Mouse (Mus musculus) Patski (cell line): Measurements from ENCODE around the gene Ttc28. TPM values are rescaled to one million over a fixed set of nuclear protein-coding genes. Genes with fewer than 3 reads are reported as not detected.
"Not testable (repeated sequence)": the region's sequence is repeated elsewhere in the genome, so short reads cannot be mapped to it uniquely, and the experiment has no call there.

Experiments used
- ATAC-seq: fragments of 100-300 bp; one replicate; pipeline ENCODE4 v1.8.0; 2021
- CTCF ChIA-PET: fragments of 350-600 bp; sonication (Branson Sonifier 250); formaldehyde crosslinking; loops from one replicate; lab custom pipeline; 2022; ENCODE audit warnings: inconsistent platforms; lab: Charles Lee
- POLR2A ChIA-PET: fragments of 350-600 bp; sonication (Branson Sonifier 250); formaldehyde crosslinking; loops from one replicate; lab custom pipeline; 2022; ENCODE audit warnings: antibody characterized with exemption, inconsistent platforms; lab: Charles Lee
- DNase-seq: peaks from one replicate; pipeline ENCODE4 v3.0.0-alpha.2; 2011; ENCODE audit warnings: low read depth, low spot score
- H3K27me3 ChIP-seq: fragments of 371-371 bp; one replicate; pipeline ENCODE4 v1.5.1; 2021
- CTCF ChIP-seq: fragments of 100-300 bp; IDR thresholded peaks from one replicate; pipeline ENCODE4 v1.5.1; 2021
- in situ Hi-C: fragments of 300-500 bp; cut with MboI; formaldehyde crosslinking; loops from 3 replicates; pipeline ENCODE4 v1.11.1; 2018; ENCODE audit warnings: low pct_unique_long_range_greater_than_20kb, mixed read lengths
- polyA plus RNA-seq: library from polyadenylated mRNA; unstranded; gene quantifications from one replicate; pipeline ENCODE4 v1.2.3, GENCODE M21; 2021

Gene Ttc28
- polyA plus RNA-seq, 1 experiment from 2014 or later = 9.0 TPM

DNA sequence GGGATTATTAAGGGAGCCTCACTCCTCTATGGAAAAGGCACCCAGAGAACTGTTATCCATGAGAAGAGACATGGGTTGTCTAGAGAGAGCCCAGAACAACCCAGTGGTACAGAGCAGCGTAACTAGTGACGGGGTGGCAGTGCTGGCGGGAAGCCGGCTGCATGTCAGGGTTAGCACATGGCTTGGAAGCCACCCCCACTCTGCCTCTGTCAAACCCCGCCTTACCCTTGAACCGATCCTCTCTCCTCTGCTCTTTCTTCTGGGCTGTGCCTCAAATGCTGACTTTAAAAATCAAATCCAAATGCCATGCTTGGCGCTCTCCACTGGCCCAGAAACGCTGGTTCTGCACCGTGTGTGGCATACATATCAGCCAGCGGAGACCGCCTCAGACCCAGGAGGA, 375.2 kb downstream of the Ttc28 start:
- ATAC-seq (no peak), DNase-seq (no peak)
- ChIA-PET CTCF (interaction anchor here (0.9 to 6.7 kb wide), 2 partner anchors 47 to 414 kb away, joined by 3 to 34 read pairs; no protein-coding TSS in a partner anchor), POLR2A (no interaction called here)
- TF ChIP-seq CTCF = no peak
- no peaks in the 10 kb centered on the region for H3K27me3 ChIP-seq
- in situ Hi-C loops = loop anchor here (5.0 kb wide), 3 partner anchors 47 to 272 kb away; no protein-coding TSS in a partner anchor

DNA sequence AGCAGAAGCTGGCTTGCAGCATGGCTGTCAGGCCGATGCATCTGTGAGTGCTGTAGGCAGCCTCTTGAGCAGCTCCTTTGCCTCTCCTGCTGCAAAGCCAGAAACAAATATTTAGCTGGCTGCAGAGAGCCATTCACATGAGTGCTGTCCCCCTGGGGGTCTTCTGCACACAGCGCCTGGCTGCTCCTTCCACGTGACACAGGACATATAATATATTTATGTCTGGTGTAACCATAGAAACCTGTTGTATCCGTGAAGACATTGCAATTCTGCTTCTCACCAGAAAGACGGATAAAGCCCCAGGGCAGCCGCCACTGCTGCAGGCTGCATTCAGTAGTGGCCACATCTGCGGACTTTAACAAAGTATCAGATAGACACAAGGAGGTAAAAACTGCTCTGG, 376.6 kb downstream of the Ttc28 start:
- no peak for TF ChIP-seq CTCF
- POLR2A ChIA-PET = no interaction called here
- CTCF ChIA-PET = interaction anchor here (0.9 to 6.7 kb wide), 7 partner anchors 8 to 415 kb away, joined by 3 to 34 read pairs (median 5); no protein-coding TSS in a partner anchor
- no peaks in the 10 kb centered on the region for H3K27me3 ChIP-seq
- ATAC-seq = no peak
- in situ Hi-C loops = loop anchor here (5.0 kb wide), 1 partner anchor 274 kb away; no protein-coding TSS in a partner anchor
- DNase-seq = no peak

DNA sequence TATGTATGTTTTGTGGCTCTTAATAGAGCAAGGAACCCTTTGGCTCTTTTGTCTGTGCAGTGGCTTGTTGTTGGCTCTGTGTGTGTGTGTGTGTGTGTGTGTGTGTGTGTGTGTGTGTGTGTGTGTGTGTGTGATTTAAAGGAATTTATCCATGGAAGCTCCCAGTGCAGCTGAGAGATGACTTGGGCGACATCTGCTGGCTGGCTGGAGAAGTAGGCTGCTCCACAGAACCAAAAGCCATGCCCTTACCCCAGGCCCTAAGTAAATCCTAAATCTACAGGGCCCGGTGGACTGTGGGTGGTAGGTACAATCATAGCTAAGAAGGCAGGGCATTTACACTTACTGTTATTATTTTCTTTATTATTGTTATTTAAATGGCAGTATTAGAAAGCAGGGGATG, 377.5 kb downstream of the Ttc28 start:
- in situ Hi-C loops = loop anchor here (5.0 kb wide), 1 partner anchor 275 kb away; no protein-coding TSS in a partner anchor
- no peak for ATAC-seq
- DNase-seq = no peak
- ChIA-PET POLR2A (interaction anchor here (0.7 to 1.2 kb wide), 3 partner anchors 9 to 104 kb away, joined by 3 to 4 read pairs (median 3); no protein-coding TSS in a partner anchor), CTCF (interaction anchor here (0.7 to 6.7 kb wide), 21 partner anchors 9 to 456 kb away, joined by 3 to 34 read pairs (median 3); no protein-coding TSS in a partner anchor)
- no peak for TF ChIP-seq CTCF
- H3K27me3 ChIP-seq = no peaks in the 10 kb centered on the region

DNA sequence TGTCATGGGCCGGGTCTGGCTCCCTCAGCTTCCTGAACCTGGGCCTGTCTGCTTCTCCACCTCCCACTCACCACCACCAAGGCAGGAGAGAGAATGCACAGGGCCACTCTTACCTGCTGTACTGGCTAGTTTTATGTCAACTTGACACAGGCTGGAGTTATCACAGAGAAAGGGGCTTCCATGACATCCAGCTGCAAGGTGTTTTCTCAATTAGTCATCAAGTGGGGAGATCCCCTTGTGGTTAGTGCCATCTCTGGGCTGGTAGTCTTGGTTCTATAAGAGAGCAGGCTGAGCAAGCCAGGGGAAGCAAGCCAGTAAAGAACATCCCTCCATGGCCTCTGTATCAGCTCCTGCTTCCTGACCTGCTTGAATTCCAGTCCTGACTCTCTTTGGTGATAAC, 381.6 kb downstream of the Ttc28 start:
- ChIA-PET POLR2A (interaction anchor here (0.5 kb wide), 2 partner anchors 71 to 266 kb away, joined by 3 to 4 read pairs; no protein-coding TSS in a partner anchor), CTCF (interaction anchor here (0.8 kb wide), 1 partner anchor 358 kb away, joined by 3 read pairs; no protein-coding TSS in a partner anchor)
- H3K27me3 ChIP-seq, in situ Hi-C loops, ATAC-seq, DNase-seq: not testable (repeated sequence)

DNA sequence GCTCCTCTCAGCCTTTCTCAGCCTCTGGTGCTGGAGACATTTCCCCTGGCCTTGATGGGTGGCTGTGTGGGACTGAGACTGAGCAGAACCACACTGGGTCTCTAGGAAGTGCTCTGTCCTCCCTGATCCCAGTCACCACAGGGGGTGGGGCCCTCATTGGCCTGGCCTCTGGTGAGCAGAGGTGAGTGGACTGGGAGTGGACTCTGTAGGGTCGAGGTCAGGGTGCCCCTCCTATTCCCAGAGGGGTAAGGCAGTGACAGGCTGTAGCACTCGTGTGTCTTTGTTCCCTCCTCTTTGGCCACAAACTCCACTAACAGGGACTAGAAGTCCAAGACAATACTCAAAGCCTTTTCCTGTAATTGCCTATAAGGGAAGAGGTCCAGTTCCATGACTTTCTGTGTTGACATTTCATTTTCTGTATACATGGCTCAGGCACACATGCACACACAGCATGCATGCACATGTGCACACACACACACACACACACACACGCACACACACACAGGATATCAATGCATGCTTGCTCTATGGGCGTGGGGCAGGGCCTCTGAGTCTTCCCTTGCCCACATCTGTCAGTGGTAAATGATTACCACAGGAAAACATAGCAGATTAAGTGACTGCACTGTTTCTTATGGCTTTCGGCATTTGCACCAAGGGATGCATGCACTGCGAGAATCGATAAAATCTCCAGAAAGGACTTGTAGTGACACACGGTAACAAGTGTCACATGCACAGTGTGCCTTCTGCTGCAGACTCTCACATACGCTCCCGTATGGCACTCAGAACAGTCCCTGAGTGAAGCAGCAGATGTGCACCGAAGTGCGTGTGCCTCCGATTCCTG, 382.4 kb downstream of the Ttc28 start:
- ATAC-seq (no peak), DNase-seq (no peak)
- ChIA-PET POLR2A (interaction anchor here (0.5 to 0.7 kb wide), 2 partner anchors 35 to 266 kb away, joined by 3 read pairs; no protein-coding TSS in a partner anchor), CTCF (interaction anchor here (0.8 kb wide), 1 partner anchor 359 kb away, joined by 3 read pairs; no protein-coding TSS in a partner anchor)
- TF ChIP-seq CTCF = no peak
- no peaks in the 10 kb centered on the region for H3K27me3 ChIP-seq
- in situ Hi-C loops = no loop called here

DNA sequence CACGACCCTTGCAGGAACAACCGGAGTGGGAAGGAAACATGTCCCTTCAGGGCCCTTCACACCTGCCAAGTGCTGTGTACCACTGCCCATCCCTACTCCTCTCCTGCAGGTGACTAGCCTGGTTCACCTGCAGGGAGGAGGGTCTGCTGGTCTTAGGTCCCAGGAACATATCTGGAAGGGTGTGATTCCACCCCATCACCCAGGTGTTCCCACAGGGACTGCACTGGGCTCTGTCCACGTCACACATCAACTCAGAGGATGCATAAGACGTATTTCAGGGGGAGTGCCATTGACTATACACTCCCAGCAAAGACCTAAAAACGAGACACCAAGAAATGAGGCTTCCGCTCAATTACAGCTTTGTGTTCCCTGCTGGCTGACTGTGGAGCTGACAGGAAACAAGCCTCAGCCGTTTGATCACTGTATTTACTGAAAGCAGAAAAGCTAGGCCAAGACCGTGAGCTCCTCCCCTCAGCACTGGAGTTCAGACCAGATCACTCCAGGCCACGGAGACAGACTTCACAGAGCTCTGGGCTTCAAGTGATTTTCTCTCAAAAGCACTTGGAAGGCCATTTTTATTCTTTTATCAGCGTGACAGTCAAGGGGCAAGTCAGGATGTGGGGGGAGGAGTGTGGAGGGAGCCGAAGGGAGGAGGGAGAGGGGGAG, 383.1 kb downstream of the Ttc28 start:
- DNase-seq (no peak), ATAC-seq (no peak)
- no peak for TF ChIP-seq CTCF
- in situ Hi-C loops = no loop called here
- CTCF ChIA-PET = no interaction called here
- no peaks in the 10 kb centered on the region for H3K27me3 ChIP-seq
- POLR2A ChIA-PET = interaction anchor here (0.7 kb wide), 1 partner anchor 36 kb away, joined by 3 read pairs; no protein-coding TSS in a partner anchor

DNA sequence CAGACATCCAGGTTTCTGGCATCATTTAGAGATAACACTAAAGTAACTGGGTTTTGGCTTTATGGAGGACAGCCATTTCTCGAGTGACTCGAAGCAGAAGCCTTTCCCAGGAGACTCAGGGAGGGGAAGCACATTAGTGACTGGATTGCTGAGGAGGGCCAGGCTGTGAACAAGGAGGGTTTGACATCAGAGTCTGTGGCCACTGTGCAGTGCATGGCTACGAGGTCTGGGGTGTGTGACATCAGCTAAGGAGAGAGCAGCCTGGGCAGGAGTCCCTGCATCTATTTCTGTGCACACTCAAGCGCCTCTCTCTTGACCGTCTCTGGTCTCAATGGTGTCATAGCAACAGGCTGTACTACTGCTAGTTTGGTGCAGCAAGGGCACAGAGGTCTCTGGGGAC, 383.8 kb downstream of the Ttc28 start:
- no peak for ATAC-seq
- H3K27me3 ChIP-seq = no peaks in the 10 kb centered on the region
- in situ Hi-C loops = no loop called here
- ChIA-PET CTCF (interaction anchor here (1.5 kb wide), 1 partner anchor 55 kb away, joined by 6 read pairs; no protein-coding TSS in a partner anchor), POLR2A (no interaction called here)
- TF ChIP-seq CTCF = no peak
- DNase-seq = no peak

DNA sequence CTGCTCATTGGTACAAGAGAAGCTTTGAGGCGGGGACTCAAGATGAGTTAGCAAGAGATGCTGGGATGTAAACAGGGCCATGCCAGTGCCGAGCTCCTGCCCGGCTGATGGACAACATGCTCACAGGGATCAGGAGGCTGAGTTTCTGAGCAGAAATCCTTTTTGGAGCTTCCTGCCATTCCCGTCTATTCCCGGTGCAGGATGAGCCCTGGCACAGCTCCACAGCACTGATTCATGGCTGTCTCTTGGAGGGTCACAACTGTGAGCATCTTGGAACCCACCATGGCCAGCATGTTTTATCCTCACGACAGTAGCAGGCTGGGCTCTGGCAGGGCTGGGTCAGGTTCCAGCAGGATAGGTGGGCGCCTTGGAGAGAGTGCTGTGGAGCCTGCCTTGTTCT, 384.9 kb downstream of the Ttc28 start:
- no peak for DNase-seq
- H3K27me3 ChIP-seq = no peaks in the 10 kb centered on the region
- no peak for ATAC-seq
- in situ Hi-C loops = no loop called here
- no peak for TF ChIP-seq CTCF
- CTCF ChIA-PET = interaction anchor here (1.5 kb wide), 1 partner anchor 56 kb away, joined by 6 read pairs; no protein-coding TSS in a partner anchor
- POLR2A ChIA-PET = interaction anchor here (0.6 kb wide), 1 partner anchor 311 kb away, joined by 3 read pairs; no protein-coding TSS in a partner anchor

DNA sequence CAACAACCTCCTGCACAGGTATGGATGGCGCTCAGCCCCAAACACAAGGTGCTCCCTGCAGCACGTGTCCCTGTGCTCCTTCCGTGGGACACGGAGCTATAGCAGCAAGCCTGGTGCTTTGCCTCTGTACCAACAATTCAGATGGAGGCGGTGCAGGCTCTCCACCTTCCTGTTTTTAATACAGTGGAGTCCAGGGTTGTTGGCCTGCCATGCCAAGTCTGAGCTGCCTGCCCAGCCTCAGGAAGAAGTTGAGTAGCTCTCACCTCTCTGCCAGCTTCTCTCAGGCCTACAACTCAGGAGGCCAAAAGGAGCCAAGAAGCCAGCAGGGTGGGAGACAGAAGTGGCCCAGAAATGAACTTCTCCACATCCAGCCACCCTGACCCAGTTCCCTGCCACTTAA, 387.1 kb downstream of the Ttc28 start:
- H3K27me3 ChIP-seq = no peaks in the 10 kb centered on the region
- no peak for DNase-seq
- ChIA-PET CTCF (interaction anchor here (1.1 kb wide), 1 partner anchor 9 kb away, joined by 3 read pairs; no protein-coding TSS in a partner anchor), POLR2A (no interaction called here)
- in situ Hi-C loops = loop anchor here (5.0 kb wide), 2 partner anchors 424 to 474 kb away; no protein-coding TSS in a partner anchor
- ATAC-seq = no peak
- no peak for TF ChIP-seq CTCF

DNA sequence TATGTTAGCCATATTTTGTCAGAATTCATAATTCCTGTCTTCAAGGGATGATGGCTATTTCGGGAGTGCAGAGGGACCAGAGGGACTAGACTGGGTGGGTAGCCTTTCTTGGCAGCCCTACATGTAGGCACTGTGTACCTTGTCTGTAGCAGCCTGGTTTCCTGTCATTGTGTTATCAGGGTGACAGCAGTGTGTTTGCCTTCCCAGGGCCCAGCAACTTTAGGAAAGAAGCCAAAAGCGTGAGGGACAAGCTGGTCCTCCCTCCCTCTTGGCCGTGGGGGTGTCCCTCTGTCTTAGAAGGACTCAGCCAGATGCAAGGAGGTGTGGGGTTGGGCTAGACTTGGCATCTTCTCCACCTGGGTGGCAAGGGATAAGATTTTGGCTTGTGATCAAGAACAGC, 387.5 kb downstream of the Ttc28 start:
- TF ChIP-seq CTCF = no peak
- ChIA-PET POLR2A (no interaction called here), CTCF (interaction anchor here (1.1 kb wide), 1 partner anchor 10 kb away, joined by 3 read pairs; no protein-coding TSS in a partner anchor)
- in situ Hi-C loops = loop anchor here (5.0 kb wide), 2 partner anchors 425 to 475 kb away; no protein-coding TSS in a partner anchor
- no peaks in the 10 kb centered on the region for H3K27me3 ChIP-seq
- no peak for ATAC-seq
- no peak for DNase-seq
